Mouse (Mus musculus): Measurements from ENCODE around the gene Grk6. TPM values are rescaled to one million over a fixed set of nuclear protein-coding genes. Genes with fewer than 3 reads are reported as not detected.

Gene Grk6
- polyA plus RNA-seq, 1 experiment from 2014 or later, result 60.4 TPM

GRCm38 (mm10) chr13:55405783-55406390 lies 39.0 kb upstream of the Grk6 start:
- DNase-seq (ENCODE audit: low spot score), result no peak
- Histone ChIP-seq H3K4me3 (ENCODE audit: low read depth, low read length) (no peak overlapping the region), H3K36me3 (ENCODE audit: control insufficient read depth, insufficient read depth, low read length) (no peaks in the 10 kb centered on the region), H3K27ac (replicated peaks; ENCODE audit: low read depth, low read length) (no peak overlapping the region), H3K9me3 (ENCODE audit: control insufficient read depth, low read length) (no peaks in the 10 kb centered on the region), H3K4me1 (ENCODE audit: control insufficient read depth, insufficient read depth, low read length) (no peaks in the 10 kb centered on the region), H3K4me2 (ENCODE audit: low read depth, severe bottlenecking) (no peak overlapping the region), H3K9ac (ENCODE audit: low read length) (peak overlapping the region; percentile 41), H3K27me3 (ENCODE audit: control insufficient read depth, insufficient read depth, low read length) (no peaks in the 10 kb centered on the region)
- 79% methylated on average over 13 of the region's 13 CpGs for WGBS
- 0 out of 2 replicates have a peak, but pooled peaks have one; percentile 8 for ATAC-seq (ENCODE audit: insufficient number of reproducible peaks, low FRiP score, low TSS enrichment, low read depth)

- H3K27me3 ChIP-seq (ENCODE audit: control insufficient read depth, insufficient read depth, low read length), result no peaks in the 10 kb centered on the region
- WGBS, result 82% methylated on average over 4 of the region's 4 CpGs
These were observed 37.5 kb upstream of the Grk6 start for GRCm38 (mm10) chr13:55407341-55407740.

GRCm38 (mm10) chr13:55408546-55409120 lies 36.2 kb upstream of the Grk6 start:
- H3K4me1 ChIP-seq (ENCODE audit: control insufficient read depth, insufficient read depth, low read length), result no peaks in the 10 kb centered on the region
- no peaks in the 10 kb centered on the region for H3K27me3 ChIP-seq (ENCODE audit: control insufficient read depth, insufficient read depth, low read length)
- DNase-seq (ENCODE audit: low spot score) (no peak), ATAC-seq (ENCODE audit: insufficient number of reproducible peaks, low FRiP score, low TSS enrichment, low read depth) (no peak)
- no peak overlapping the region for H3K27ac ChIP-seq (replicated peaks; ENCODE audit: low read depth, low read length)
- H3K4me3 ChIP-seq (ENCODE audit: low read depth, low read length), result no peak overlapping the region
- H3K9ac ChIP-seq (ENCODE audit: low read length), result no peak overlapping the region
- H3K4me2 ChIP-seq (ENCODE audit: low read depth, severe bottlenecking), result no peak overlapping the region
- H3K9me3 ChIP-seq (ENCODE audit: control insufficient read depth, low read length), result no peaks in the 10 kb centered on the region
- WGBS, result 85% methylated on average over 19 of the region's 19 CpGs
- no peaks in the 10 kb centered on the region for H3K36me3 ChIP-seq (ENCODE audit: control insufficient read depth, insufficient read depth, low read length)

More at GRCm38 (mm10) chr13:55407341-55407740, 37.5 kb upstream of the Grk6 start:
- no peaks in the 10 kb centered on the region for H3K4me1 ChIP-seq (ENCODE audit: control insufficient read depth, insufficient read depth, low read length)
- H3K9ac ChIP-seq (ENCODE audit: low read length), result no peak overlapping the region
- no peak overlapping the region for H3K27ac ChIP-seq (replicated peaks; ENCODE audit: low read depth, low read length)
- H3K36me3 ChIP-seq (ENCODE audit: control insufficient read depth, insufficient read depth, low read length), result no peaks in the 10 kb centered on the region
- H3K9me3 ChIP-seq (ENCODE audit: control insufficient read depth, low read length), result no peaks in the 10 kb centered on the region
- no peak overlapping the region for H3K4me2 ChIP-seq (ENCODE audit: low read depth, severe bottlenecking)
- DNase-seq (ENCODE audit: low spot score) (no peak), ATAC-seq (ENCODE audit: insufficient number of reproducible peaks, low FRiP score, low TSS enrichment, low read depth) (no peak)
- no peak overlapping the region for H3K4me3 ChIP-seq (ENCODE audit: low read depth, low read length)

- H3K9me3 ChIP-seq (ENCODE audit: control insufficient read depth, low read length), result no peaks in the 10 kb centered on the region; the same call in 1 of the 2 replicates
- H3K27ac ChIP-seq (replicated peaks; ENCODE audit: low read depth, low read length), result no peak overlapping the region
- H3K4me1 ChIP-seq (ENCODE audit: control insufficient read depth, insufficient read depth, low read length), result 0 out of 2 replicates have a peak, but pooled peaks cover 5% of the 10 kb centered on the region
- H3K36me3 ChIP-seq (ENCODE audit: control insufficient read depth, insufficient read depth, low read length), result no peaks in the 10 kb centered on the region
- no peak overlapping the region for H3K9ac ChIP-seq (ENCODE audit: low read length)
- no peak overlapping the region for H3K4me2 ChIP-seq (ENCODE audit: low read depth, severe bottlenecking)
- ATAC-seq (ENCODE audit: insufficient number of reproducible peaks, low FRiP score, low TSS enrichment, low read depth) (no peak), DNase-seq (ENCODE audit: low spot score) (no peak)
- peaks cover 8% of the 10 kb centered on the region for H3K27me3 ChIP-seq (ENCODE audit: control insufficient read depth, insufficient read depth, low read length)
- 79% methylated on average over 7 of the region's 7 CpGs for WGBS
- H3K4me3 ChIP-seq (ENCODE audit: low read depth, low read length), result no peak overlapping the region
These were observed 33.0 kb upstream of the Grk6 start for GRCm38 (mm10) chr13:55411826-55412225.

- Histone ChIP-seq H3K27me3 (ENCODE audit: control insufficient read depth, insufficient read depth, low read length) (peaks cover 8% of the 10 kb centered on the region), H3K4me2 (ENCODE audit: low read depth, severe bottlenecking) (no peak overlapping the region), H3K9me3 (ENCODE audit: control insufficient read depth, low read length) (no peaks in the 10 kb centered on the region; the same call in 1 of the 2 replicates), H3K36me3 (ENCODE audit: control insufficient read depth, insufficient read depth, low read length) (no peaks in the 10 kb centered on the region), H3K4me3 (ENCODE audit: low read depth, low read length) (no peak overlapping the region), H3K27ac (replicated peaks; ENCODE audit: low read depth, low read length) (no peak overlapping the region), H3K4me1 (ENCODE audit: control insufficient read depth, insufficient read depth, low read length) (0 out of 2 replicates have a peak, but pooled peaks cover 5% of the 10 kb centered on the region), H3K9ac (ENCODE audit: low read length) (no peak overlapping the region)
- WGBS, result 82% methylated on average over 13 of the region's 13 CpGs
- ATAC-seq (ENCODE audit: insufficient number of reproducible peaks, low FRiP score, low TSS enrichment, low read depth), result no peak
- DNase-seq (ENCODE audit: low spot score), result no peak
These were observed 32.1 kb upstream of the Grk6 start for GRCm38 (mm10) chr13:55412643-55413307.

- Histone ChIP-seq H3K9ac (ENCODE audit: low read length) (no peak overlapping the region), H3K4me1 (ENCODE audit: control insufficient read depth, insufficient read depth, low read length) (0 out of 2 replicates have a peak, but pooled peaks cover 5% of the 10 kb centered on the region), H3K4me2 (ENCODE audit: low read depth, severe bottlenecking) (no peak overlapping the region), H3K27me3 (ENCODE audit: control insufficient read depth, insufficient read depth, low read length) (peaks cover 8% of the 10 kb centered on the region), H3K9me3 (ENCODE audit: control insufficient read depth, low read length) (no peaks in the 10 kb centered on the region; the same call in 1 of the 2 replicates), H3K27ac (replicated peaks; ENCODE audit: low read depth, low read length) (no peak overlapping the region), H3K36me3 (ENCODE audit: control insufficient read depth, insufficient read depth, low read length) (no peaks in the 10 kb centered on the region), H3K4me3 (ENCODE audit: low read depth, low read length) (no peak overlapping the region)
- DNase-seq (ENCODE audit: low spot score) (no peak), ATAC-seq (ENCODE audit: insufficient number of reproducible peaks, low FRiP score, low TSS enrichment, low read depth) (no peak)
- 82% methylated on average over 12 of the region's 12 CpGs for WGBS
These were observed 31.5 kb upstream of the Grk6 start for GRCm38 (mm10) chr13:55413333-55413732.

- peak within 1 kb of the TSS; percentile 52 for H3K9ac ChIP-seq (ENCODE audit: low read length)
- WGBS, result 10% methylated on average over 41 of the region's 41 CpGs
- DNase-seq (ENCODE audit: low spot score) (peak; percentile 80), ATAC-seq (ENCODE audit: insufficient number of reproducible peaks, low FRiP score, low TSS enrichment, low read depth) (no peak)
- no peaks in the 10 kb centered on the region; the same call in 1 of the 2 replicates for H3K9me3 ChIP-seq (ENCODE audit: control insufficient read depth, low read length)
- no peaks in the 10 kb centered on the region for H3K36me3 ChIP-seq (ENCODE audit: control insufficient read depth, insufficient read depth, low read length)
- peak within 1 kb of the TSS; percentile 61 for H3K4me2 ChIP-seq (ENCODE audit: low read depth, severe bottlenecking)
- H3K4me1 ChIP-seq (ENCODE audit: control insufficient read depth, insufficient read depth, low read length), result 0 out of 2 replicates have a peak, but pooled peaks cover 5% of the 10 kb centered on the region
- H3K4me3 ChIP-seq (ENCODE audit: low read depth, low read length), result peak within 1 kb of the TSS; percentile 32
- H3K27ac ChIP-seq (replicated peaks; ENCODE audit: low read depth, low read length), result no peak within 1 kb of the TSS
- H3K27me3 ChIP-seq (ENCODE audit: control insufficient read depth, insufficient read depth, low read length), result peaks cover 22% of the 10 kb centered on the region
These were observed 30.0 kb upstream of the Grk6 start, which contains the start of gene Pfn3 for GRCm38 (mm10) chr13:55414743-55415380. TSS of gene Pfn3 (minus strand) at chr13:55415232.

- Histone ChIP-seq H3K9ac (ENCODE audit: low read length) (no peak overlapping the region), H3K27me3 (ENCODE audit: control insufficient read depth, insufficient read depth, low read length) (peaks cover 45% of the 10 kb centered on the region), H3K4me2 (ENCODE audit: low read depth, severe bottlenecking) (no peak overlapping the region), H3K27ac (replicated peaks; ENCODE audit: low read depth, low read length) (no peak overlapping the region), H3K4me3 (ENCODE audit: low read depth, low read length) (no peak overlapping the region), H3K36me3 (ENCODE audit: control insufficient read depth, insufficient read depth, low read length) (no peaks in the 10 kb centered on the region), H3K4me1 (ENCODE audit: control insufficient read depth, insufficient read depth, low read length) (0 out of 2 replicates have a peak, but pooled peaks cover 5% of the 10 kb centered on the region), H3K9me3 (ENCODE audit: control insufficient read depth, low read length) (no peaks in the 10 kb centered on the region; the same call in 1 of the 2 replicates)
- ATAC-seq (ENCODE audit: insufficient number of reproducible peaks, low FRiP score, low TSS enrichment, low read depth) (peak; percentile 19; the same call in 1 of the 2 replicates), DNase-seq (ENCODE audit: low spot score) (peak; percentile 93)
- 12% methylated on average over 12 of the region's 12 CpGs for WGBS
These were observed 26.9 kb upstream of the Grk6 start for GRCm38 (mm10) chr13:55418004-55418403.

Data from limb, embryonic 11.5 days (tissue).